Mouse (Mus musculus): Measurements from ENCODE around the gene Ptgfrn. TPM values are rescaled to one million over a fixed set of nuclear protein-coding genes. Genes with fewer than 3 reads are reported as not detected.
A peak's percentile ranks its signal among the peaks of the same experiment; 100 is the strongest.

Gene Ptgfrn
- total RNA-seq, 2 experiments from 2014 or later = 47.6 to 53.9 TPM

DNA sequence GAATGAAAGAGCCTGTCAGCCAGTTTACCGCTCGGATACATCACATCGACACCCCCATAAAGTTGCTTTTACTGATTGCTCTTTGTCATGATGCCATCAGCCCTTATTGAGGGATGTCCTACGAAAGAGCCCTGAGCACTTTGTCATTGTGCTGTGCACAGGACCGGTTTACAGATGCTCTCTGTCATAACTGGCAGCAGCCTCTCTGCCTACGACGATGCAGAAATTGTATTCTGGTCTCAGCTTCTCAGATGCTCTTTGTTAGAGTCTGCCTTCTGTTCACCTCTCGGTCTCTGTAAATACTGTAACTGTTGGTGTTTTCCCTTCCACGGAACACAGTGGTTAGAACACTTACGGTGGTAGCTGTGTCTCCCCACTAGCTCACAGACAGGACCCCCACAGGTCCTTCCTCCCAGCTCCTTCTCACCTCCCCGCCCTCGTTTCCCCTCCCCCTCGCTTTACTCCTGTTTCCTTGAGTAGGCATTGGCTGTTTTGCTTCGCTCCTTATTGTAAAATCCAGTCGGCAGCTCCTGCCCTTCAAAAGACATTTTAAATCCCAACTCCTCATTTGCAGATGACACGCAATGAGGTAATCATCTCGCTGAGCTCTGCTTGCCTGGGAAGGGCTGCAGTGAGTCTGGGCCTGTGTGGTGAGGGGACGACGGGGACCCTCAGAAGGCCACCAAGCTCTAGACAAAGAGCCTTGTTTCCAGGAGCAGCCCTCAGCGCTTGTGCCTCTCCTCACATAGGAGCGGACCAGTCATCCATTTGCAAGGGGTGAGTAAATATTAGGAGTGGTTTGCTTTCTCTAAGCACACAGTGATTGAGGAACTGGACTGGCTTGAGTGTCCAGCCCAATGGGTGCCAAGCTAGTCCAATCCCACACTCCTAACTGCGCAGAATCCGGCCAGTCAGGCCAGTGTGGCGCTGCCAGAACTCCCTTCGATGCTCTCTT, 6.6 kb upstream of the Ptgfrn start:
- no peak for DNase-seq

DNA sequence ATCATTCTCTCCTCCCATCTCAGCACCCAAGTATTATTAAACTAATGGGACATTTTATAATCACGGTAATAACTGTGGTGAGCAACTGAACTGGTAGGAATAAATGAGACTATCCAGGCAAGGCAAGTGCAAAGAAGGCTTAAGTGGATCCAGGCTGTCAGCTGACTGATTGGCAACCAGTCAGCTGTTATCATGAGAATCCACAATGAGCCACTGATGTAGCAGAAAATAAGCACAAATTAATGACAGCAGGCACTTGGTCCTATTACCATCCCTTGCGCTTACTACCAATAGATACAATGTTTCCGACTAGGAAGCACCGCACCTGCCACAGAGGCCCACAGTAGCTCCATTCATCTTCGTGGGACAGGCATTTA, 2.4 kb upstream of the Ptgfrn start:
- DNase-seq = no peak

DNA sequence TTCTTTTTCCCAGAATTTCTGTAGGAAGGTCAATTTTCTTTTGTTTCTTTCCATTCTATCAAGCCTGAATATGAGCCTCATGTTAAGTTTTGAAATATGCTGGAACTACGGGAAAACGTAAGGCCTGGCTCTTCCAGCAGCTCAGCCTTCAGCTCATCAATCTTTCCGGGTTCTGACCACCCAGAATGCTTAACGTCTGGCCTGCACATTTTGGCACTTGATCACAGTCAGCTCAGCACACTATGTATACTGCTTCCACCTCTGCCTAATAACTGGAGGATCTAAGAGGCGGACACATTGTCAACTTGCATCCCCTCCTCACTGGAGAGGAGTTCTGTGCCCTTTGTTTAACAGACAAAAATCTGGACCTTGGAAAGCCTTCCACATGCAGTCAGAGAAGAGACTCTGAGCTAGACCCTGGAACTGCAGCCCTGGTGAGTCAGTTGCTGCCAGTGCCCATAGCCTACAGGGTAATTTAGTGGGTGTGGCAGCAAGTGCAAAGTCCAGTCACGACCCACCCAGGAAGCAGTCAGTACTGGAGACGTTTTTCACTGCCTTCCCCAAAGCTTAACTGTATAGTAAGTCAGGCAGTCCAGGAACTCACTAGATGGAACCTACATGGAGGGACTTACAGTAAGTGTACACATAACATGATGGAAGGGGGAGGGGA, 1.9 kb upstream of the Ptgfrn start:
- DNase-seq = peak; percentile 20 to 26

DNA sequence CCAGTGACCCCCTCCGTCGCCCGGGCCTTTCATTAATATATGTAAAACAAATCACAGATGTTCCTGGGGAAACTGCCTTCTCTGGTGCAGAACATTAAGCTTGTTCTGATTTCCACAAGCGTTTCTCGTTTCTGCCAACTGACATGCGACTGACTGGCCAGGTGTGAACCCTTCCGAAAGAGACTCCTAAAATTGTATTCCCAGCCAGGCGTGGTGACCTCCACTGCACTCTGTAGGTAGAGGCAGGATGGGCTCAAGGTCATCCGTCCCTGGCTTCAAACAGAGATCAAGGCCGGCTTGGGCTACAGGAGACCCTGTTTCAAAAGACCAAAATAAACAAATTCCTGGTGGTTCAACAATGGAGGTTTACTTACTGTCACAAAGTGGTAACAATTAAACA, 1.2 kb upstream of the Ptgfrn start:
- DNase-seq = no peak

DNA sequence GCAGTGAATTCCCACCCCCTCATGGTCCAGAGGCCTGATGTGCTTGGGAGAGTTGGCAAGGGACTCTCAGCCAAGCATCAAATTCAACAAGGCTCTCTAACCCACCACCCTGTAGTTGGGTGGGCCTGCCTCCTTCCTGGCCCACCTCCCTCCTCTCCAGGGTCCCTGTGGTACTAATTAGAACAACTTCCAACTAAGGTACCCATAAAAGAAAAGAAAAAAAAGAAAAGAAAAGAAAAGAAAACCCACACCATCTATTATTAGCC, 693 bp upstream of the Ptgfrn start:
- DNase-seq = no peak

- DNase-seq = peak; percentile 53 to 55
Observed at GRCm38 (mm10) chr3:101109558-101110021, 488 bp downstream of the Ptgfrn start.

GRCm38 (mm10) chr3:101108848-101109247, 1.2 kb downstream of the Ptgfrn start:
- DNase-seq = no peak

DNA sequence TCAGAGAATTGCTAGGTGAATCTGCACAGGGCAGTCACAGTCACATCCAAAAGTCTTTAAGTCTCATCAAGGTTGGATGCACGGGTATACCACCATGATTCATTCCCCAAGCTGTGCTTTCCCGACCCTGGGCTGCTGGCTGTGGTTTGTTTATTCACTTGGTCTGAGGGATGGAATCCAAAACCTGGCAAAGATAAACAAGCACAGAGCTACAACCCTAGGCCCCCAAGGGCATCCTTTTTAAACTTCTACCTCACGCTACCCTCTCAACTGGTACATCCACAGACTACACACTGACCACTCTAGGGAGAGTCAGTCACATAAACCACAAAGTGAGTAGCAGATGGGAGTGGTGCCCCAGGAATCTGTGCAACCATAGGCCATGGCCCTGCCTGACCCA, 1.8 kb downstream of the Ptgfrn start:
- DNase-seq = no peak

- no peak for DNase-seq
Observed at GRCm38 (mm10) chr3:101106326-101106725, 3.8 kb downstream of the Ptgfrn start.

DNA sequence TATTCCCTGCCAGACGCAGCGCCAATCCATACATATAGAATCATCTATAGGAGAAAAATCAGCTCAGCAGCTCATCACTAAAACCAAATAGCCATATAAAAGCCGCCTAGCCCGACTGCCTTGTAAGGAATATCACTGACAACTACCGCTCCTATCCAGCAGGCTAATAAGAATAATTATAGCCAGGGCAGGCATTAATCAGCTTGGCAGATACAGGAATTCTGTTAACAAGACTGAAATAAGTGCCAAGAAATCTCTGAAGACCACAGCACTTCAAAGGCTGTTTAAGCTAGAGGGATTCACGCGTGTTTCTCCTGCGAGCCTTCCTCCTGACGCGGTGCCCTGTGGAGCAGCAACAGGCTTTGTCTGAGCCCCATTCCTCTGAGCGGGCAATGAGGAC, 4.6 kb downstream of the Ptgfrn start:
- DNase-seq = no peak

DNA sequence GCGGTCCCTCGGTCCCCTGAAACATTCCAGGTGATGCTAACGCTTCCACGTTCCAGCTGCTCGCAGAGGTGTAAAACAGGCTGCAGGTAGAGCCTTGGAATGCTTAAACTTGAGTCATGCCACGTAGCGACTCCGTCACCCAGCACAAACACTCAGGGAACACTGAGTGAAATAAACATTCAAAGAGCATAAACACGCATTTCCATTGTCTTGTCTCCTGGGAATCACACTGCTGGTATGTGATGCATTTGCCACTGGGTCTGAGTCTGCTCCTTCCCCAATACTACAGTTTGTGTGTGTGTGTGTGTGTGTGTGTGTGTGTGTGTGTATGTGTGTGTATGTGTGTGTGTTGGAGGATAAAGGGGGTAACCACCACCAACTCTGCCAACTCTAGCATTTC, 5.2 kb downstream of the Ptgfrn start:
- DNase-seq = no peak

DNA sequence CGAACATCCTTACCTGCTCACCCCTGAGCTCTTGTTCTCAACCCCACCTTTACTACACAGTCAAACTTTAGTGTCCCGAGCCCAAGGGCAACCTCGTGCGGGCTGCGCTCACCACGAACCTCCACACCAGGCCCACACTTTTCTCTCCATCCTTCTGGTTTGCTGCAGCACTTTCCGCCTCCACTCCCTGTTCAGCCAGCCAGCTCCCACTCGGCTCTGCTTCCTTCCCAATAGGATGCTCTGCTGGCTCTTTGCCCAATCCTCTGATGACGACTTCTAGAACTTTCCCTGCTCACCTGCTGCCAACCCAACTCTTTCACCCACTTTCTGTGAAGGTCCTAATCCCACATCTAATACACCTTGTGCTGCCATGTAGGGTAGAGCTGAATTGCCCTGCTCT, 6.3 kb downstream of the Ptgfrn start:
- DNase-seq = no peak

GRCm38 (mm10) chr3:101102106-101102505, 8.0 kb downstream of the Ptgfrn start:
- DNase-seq = peak; percentile 49 to 62

GRCm38 (mm10) chr3:101101184-101101583, 8.9 kb downstream of the Ptgfrn start:
- no peak for DNase-seq

- no peak for DNase-seq
Observed at GRCm38 (mm10) chr3:101099701-101100357, 10.2 kb downstream of the Ptgfrn start.

DNA sequence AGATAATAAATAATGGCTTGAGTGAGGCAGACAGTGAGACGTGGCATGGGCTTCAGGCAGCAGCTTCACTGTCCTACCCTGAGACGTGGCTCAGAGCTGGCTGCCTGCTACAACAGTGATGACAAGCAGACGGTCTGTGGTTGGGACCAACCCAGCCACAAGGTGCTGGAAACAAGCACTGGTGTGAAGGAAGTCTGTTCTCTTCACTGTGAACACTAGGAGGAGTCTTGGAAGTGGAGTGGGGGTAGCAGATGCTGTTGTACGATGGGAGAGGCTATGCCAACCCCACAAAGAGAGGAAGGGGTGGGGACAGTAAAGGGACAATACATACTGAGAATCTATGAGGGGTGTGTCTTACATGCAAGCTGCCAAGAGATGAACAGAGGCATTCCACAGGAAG, 12.0 kb downstream of the Ptgfrn start:
- DNase-seq = no peak

DNA sequence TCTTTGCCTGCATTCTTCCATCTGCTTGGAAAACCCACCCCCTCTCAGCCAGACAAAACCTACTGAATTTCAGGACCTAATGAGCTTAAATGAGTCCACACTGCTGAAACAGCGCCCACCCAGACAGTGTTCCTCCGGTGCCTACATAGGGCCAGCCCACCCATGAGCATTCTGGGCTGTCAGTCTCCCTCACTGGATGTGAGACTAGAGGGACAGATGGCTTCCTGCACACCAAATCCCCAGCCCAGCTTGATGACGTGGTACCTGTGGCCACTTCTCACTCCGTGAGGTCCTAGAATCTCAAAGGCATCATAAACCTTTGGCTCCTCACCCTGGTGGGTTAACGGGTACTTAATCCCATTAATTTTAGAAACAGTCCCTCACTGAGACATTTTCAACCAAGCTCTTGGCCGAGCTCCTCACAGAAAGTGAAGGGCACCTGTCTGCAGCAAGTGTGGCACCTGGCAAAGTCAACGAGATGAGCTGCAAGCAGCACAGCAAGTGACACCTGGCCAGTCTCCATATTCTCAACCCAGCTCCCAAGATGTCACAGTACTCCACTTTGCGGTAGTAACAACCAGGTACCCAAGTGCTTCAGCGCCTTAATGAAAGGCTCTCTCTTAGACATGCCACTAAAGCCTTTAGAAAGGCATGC, 12.8 kb downstream of the Ptgfrn start:
- DNase-seq = no peak

GRCm38 (mm10) chr3:101095761-101096449, 14.2 kb downstream of the Ptgfrn start:
- no peak for DNase-seq

- no peak for DNase-seq
Observed at GRCm38 (mm10) chr3:101092202-101092601, 17.9 kb downstream of the Ptgfrn start.

DNA sequence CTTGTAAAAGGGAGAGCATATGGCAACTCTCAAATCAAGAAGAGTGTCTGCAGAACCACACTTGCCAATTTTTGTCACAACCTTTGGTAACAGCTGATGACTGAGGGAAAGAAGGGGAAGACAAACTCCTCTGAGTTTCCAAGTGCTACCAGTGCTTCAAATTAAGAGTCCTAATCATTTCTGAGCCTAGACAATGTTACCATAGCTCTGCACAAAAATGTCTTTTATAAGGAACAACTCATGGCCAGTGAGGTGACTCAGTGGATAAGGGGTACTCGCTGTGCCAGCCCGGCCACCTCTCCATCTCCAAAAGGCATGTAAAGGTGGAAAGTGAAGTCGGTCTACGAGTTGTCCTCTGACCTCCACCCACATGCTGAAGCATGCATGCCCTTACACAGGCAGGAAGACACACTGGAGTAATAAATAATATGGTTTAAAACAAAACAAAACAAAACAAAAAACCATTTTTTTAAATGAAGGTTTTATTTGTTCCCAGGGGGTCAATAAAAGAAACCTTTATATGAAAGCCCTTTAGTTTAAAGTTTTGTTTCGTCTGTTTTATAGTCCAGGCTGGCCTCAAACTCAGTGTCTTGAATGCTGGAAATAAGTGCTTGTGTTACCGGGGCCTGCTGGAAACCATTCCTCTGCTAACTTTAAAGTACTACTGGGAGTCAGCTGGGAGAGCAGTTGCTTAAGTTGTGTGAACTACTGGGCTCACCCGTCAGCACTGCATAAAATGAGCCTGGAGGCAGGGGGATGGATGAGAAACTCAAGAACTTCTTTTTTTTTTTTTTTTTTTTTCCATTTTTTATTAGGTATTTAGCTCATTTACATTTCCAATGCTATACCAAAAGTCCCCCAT, 23.3 kb downstream of the Ptgfrn start:
- DNase-seq = no peak

DNA sequence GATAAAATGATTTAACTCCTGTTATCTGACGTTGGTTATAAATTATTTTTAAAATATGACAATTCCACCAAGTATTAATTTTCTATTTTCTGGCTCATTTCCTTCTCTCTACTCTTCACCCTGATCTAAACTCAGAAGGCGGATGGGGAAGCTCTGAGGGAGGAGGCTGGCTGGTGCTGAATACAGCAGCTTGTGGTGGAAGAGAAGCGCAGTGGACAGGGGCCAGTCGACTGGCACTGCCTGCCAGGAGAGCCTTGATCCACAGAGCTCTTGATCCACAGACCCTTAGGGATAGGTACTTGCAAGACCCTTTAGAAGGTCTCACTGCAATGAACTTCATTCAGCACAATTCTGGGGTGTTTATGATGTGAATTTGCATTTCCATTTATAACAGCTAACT, 29.2 kb downstream of the Ptgfrn start:
- DNase-seq = no peak
